Mouse (Mus musculus): Measurements from ENCODE around the gene Smarcd1. TPM values are rescaled to one million over a fixed set of nuclear protein-coding genes. Genes with fewer than 3 reads are reported as not detected.
"Not testable (repeated sequence)": the region's sequence is repeated elsewhere in the genome, so short reads cannot be mapped to it uniquely, and the experiment has no call there.

Smarcd1 gene
- polyA plus RNA-seq, 2 experiments: 4.4 to 6.7 TPM

- peak within 1 kb of the TSS; percentile 90 for H3K4me2 ChIP-seq (ENCODE audit: low read depth)
- H3K9me3 ChIP-seq (ENCODE audit: control insufficient read depth, low read length): no peaks in the 10 kb centered on the region
- ATAC-seq (ENCODE audit: insufficient read depth) (peak; percentile 91), DNase-seq (ENCODE audit: low read depth in 3 of 3, low spot score in 3 of 3) (peak; percentile 93 to 96 (median 95))
- H3K4me1 ChIP-seq (replicated peaks; ENCODE audit: control insufficient read depth in 2 of 2, insufficient read depth in 2 of 2, low read length in 1 of 2): peaks cover 2 to 15% of the 10 kb centered on the region in 2 experiments; a peak in 2 of 4 replicates
- H3K36me3 ChIP-seq (replicated peaks; ENCODE audit: control insufficient read depth, insufficient read depth, low read depth): peaks cover 11% of the 10 kb centered on the region
- no peaks in the 10 kb centered on the region for H3K27me3 ChIP-seq (ENCODE audit: control insufficient read depth, insufficient read depth, low read length)
- H3K4me3 ChIP-seq (ENCODE audit: insufficient read depth in 1 of 2, low read depth in 2 of 2, low read length in 2 of 2): peak within 1 kb of the TSS; percentile 80 to 92
- peak within 1 kb of the TSS; percentile 34 for H3K27ac ChIP-seq
- TF ChIP-seq CTCF (IDR thresholded peaks at IDR 0.05; ENCODE audit: low read depth) (peak; percentile 99), EP300 (IDR thresholded peaks at IDR 0.05; ENCODE audit: low read depth) (no peak)
- under 1% methylated on average over 67 of the region's 68 CpGs for WGBS (ENCODE audit: insufficient replicate concordance)
- H3K9ac ChIP-seq (replicated peaks): peak within 1 kb of the TSS; percentile 90
Measured at GRCm38 (mm10) chr15:99725341-99726155, 23.6 kb downstream of the Smarcd1 start, which contains the start of gene Cox14. TSS of gene Cox14 (plus strand) at chr15:99725618.

GRCm38 (mm10) chr15:99726549-99726948, 24.6 kb downstream of the Smarcd1 start:
- DNase-seq (ENCODE audit: low read depth in 3 of 3, low spot score in 3 of 3) (no peak), ATAC-seq (ENCODE audit: insufficient read depth) (no peak)
- no peaks in the 10 kb centered on the region for H3K27me3 ChIP-seq (ENCODE audit: control insufficient read depth, insufficient read depth, low read length)
- H3K4me3 ChIP-seq (ENCODE audit: insufficient read depth in 1 of 2, low read depth in 2 of 2, low read length in 2 of 2): peak overlapping the region; percentile 38 to 92
- peak overlapping the region; percentile 90 for H3K4me2 ChIP-seq (ENCODE audit: low read depth)
- H3K9me3 ChIP-seq (ENCODE audit: control insufficient read depth, low read length): no peaks in the 10 kb centered on the region
- H3K9ac ChIP-seq (replicated peaks): peak overlapping the region; percentile 90
- H3K4me1 ChIP-seq (replicated peaks; ENCODE audit: control insufficient read depth in 2 of 2, insufficient read depth in 2 of 2, low read length in 1 of 2): peaks cover 2 to 15% of the 10 kb centered on the region in 2 experiments; a peak in 2 of 4 replicates
- no peak overlapping the region for H3K27ac ChIP-seq
- 57% methylated on average over 2 of the region's 2 CpGs for WGBS (ENCODE audit: insufficient replicate concordance)
- TF ChIP-seq CTCF (IDR thresholded peaks at IDR 0.05; ENCODE audit: low read depth) (no peak), EP300 (IDR thresholded peaks at IDR 0.05; ENCODE audit: low read depth) (no peak)
- peaks cover 11% of the 10 kb centered on the region for H3K36me3 ChIP-seq (replicated peaks; ENCODE audit: control insufficient read depth, insufficient read depth, low read depth)

- not testable (repeated sequence) for H3K27me3 ChIP-seq (ENCODE audit: control insufficient read depth, insufficient read depth, low read length); H3K4me3 ChIP-seq (ENCODE audit: insufficient read depth in 1 of 2, low read depth in 2 of 2, low read length in 2 of 2); DNase-seq (ENCODE audit: low read depth in 3 of 3, low spot score in 3 of 3); ATAC-seq (ENCODE audit: insufficient read depth); H3K4me2 ChIP-seq (ENCODE audit: low read depth); H3K9ac ChIP-seq (replicated peaks); H3K9me3 ChIP-seq (ENCODE audit: control insufficient read depth, low read length); H3K27ac ChIP-seq
- peaks cover 11% of the 10 kb centered on the region for H3K36me3 ChIP-seq (replicated peaks; ENCODE audit: control insufficient read depth, insufficient read depth, low read depth)
- peaks cover 2 to 15% of the 10 kb centered on the region in 2 experiments; a peak in 2 of 4 replicates for H3K4me1 ChIP-seq (replicated peaks; ENCODE audit: control insufficient read depth in 2 of 2, insufficient read depth in 2 of 2, low read length in 1 of 2)
- 75% methylated on average over 4 of the region's 5 CpGs for WGBS (ENCODE audit: insufficient replicate concordance)
Measured at GRCm38 (mm10) chr15:99727039-99727438, 25.1 kb downstream of the Smarcd1 start.

- H3K36me3 ChIP-seq (replicated peaks; ENCODE audit: control insufficient read depth, insufficient read depth, low read depth): peaks cover 11% of the 10 kb centered on the region
- TF ChIP-seq EP300 (IDR thresholded peaks at IDR 0.05; ENCODE audit: low read depth) (no peak), CTCF (IDR thresholded peaks at IDR 0.05; ENCODE audit: low read depth) (no peak)
- DNase-seq (ENCODE audit: low read depth in 3 of 3, low spot score in 3 of 3) (no peak), ATAC-seq (ENCODE audit: insufficient read depth) (no peak)
- H3K27me3 ChIP-seq (ENCODE audit: control insufficient read depth, insufficient read depth, low read length): no peaks in the 10 kb centered on the region
- H3K4me2 ChIP-seq (ENCODE audit: low read depth): no peak overlapping the region
- no peak overlapping the region for H3K4me3 ChIP-seq (ENCODE audit: insufficient read depth in 1 of 2, low read depth in 2 of 2, low read length in 2 of 2)
- 86% methylated on average over 12 of the region's 12 CpGs for WGBS (ENCODE audit: insufficient replicate concordance)
- no peak overlapping the region for H3K9ac ChIP-seq (replicated peaks)
- no peak overlapping the region for H3K27ac ChIP-seq
- no peaks in the 10 kb centered on the region for H3K9me3 ChIP-seq (ENCODE audit: control insufficient read depth, low read length)
- H3K4me1 ChIP-seq (replicated peaks; ENCODE audit: control insufficient read depth in 2 of 2, insufficient read depth in 2 of 2, low read length in 1 of 2): peaks cover 2 to 15% of the 10 kb centered on the region in 2 experiments; a peak in 2 of 4 replicates
Measured at GRCm38 (mm10) chr15:99727525-99727924, 25.6 kb downstream of the Smarcd1 start.

GRCm38 (mm10) chr15:99728211-99728610, 26.3 kb downstream of the Smarcd1 start:
- peaks cover 11% of the 10 kb centered on the region for H3K36me3 ChIP-seq (replicated peaks; ENCODE audit: control insufficient read depth, insufficient read depth, low read depth)
- no peaks in the 10 kb centered on the region for H3K9me3 ChIP-seq (ENCODE audit: control insufficient read depth, low read length)
- DNase-seq (ENCODE audit: low read depth in 3 of 3, low spot score in 3 of 3) (no peak), ATAC-seq (ENCODE audit: insufficient read depth) (no peak)
- peaks cover 2 to 15% of the 10 kb centered on the region in 2 experiments; a peak in 2 of 4 replicates for H3K4me1 ChIP-seq (replicated peaks; ENCODE audit: control insufficient read depth in 2 of 2, insufficient read depth in 2 of 2, low read length in 1 of 2)
- no peak overlapping the region for H3K9ac ChIP-seq (replicated peaks)
- H3K27me3 ChIP-seq (ENCODE audit: control insufficient read depth, insufficient read depth, low read length): no peaks in the 10 kb centered on the region
- TF ChIP-seq EP300 (IDR thresholded peaks at IDR 0.05; ENCODE audit: low read depth) (no peak), CTCF (IDR thresholded peaks at IDR 0.05; ENCODE audit: low read depth) (no peak)
- no peak overlapping the region for H3K27ac ChIP-seq
- no peak overlapping the region for H3K4me3 ChIP-seq (ENCODE audit: insufficient read depth in 1 of 2, low read depth in 2 of 2, low read length in 2 of 2)
- no peak overlapping the region for H3K4me2 ChIP-seq (ENCODE audit: low read depth)
- 82% methylated on average over 5 of the region's 5 CpGs for WGBS (ENCODE audit: insufficient replicate concordance)

All from liver, embryonic 14.5 days (tissue).